Mouse (Mus musculus): ENCODE results near the gene Klf7.

GRCm38 (mm10) chr1:64055210-64055609 lies 66.9 kb downstream of the Klf7 start:
- TF ChIP-seq CTCF (IDR thresholded peaks at IDR 0.05; ENCODE audit: control insufficient read depth, insufficient read depth, low read length) (no peak), POLR2A (IDR thresholded peaks at IDR 0.05; ENCODE audit: borderline replicate concordance, control insufficient read depth, low read depth, low read length) (no peak)

Measured in bone marrow, adult 2 months (tissue).